Mouse (Mus musculus) G1E-ER4 (cell line): ENCODE results near the gene Defb25. TPM values are rescaled to one million over a fixed set of nuclear protein-coding genes. Genes with fewer than 3 reads are reported as not detected.

Experiments
- GATA1 ChIP-seq: IDR thresholded peaks from one replicate; pipeline ENCODE4 v1.8.0; 2012; ENCODE audit warnings: low read length, inconsistent platforms
- polyA plus RNA-seq: library from polyadenylated mRNA; stranded (reverse); fragments of >175 nt; gene quantifications from 2 replicates; pipeline ENCODE4 v1.2.3, GENCODE M21; 2012

Gene Defb25
- polyA plus RNA-seq, 1 experiment = not detected

GRCm38 (mm10) chr2:152636246-152637005 lies 13.6 kb upstream of the Defb25 start:
- TF ChIP-seq GATA1 = no peak

DNA sequence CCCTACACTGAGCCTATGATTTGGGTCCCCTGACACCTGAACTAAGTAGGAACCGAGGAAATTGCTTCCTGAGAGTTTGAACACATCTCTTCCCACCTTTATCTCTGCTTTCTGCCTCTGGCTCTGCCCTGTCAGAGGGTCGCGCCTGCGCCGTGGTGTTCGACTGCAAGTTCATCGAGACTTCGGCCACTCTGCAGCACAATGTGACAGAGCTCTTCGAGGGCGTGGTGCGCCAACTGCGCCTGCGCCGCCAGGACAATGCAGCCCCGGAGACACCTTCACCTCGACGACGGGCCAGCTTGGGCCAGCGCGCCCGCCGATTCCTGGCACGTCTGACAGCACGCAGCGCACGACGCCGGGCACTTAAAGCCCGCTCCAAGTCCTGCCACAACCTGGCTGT lies 11.5 kb upstream of the Defb25 start:
- TF ChIP-seq GATA1 = no peak

DNA sequence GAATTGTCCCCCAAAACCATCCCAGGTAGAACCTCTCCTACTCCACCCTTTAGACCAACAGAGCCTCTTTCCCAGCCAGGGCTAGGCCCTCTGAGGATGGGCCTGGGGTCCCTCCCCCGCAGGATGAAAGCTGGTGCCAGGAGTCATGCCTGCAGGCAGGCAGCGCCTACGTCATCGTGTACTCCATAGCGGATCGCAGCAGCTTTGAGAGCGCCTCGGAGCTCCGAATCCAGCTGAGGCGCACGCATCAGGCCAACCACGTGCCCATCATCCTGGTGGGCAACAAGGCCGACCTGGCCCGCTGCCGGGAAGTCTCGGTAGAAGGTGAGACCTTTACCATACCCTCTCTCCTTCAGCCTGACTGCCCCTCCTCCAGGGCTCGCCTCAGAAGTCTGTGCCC lies 10.5 kb upstream of the Defb25 start:
- no peak for TF ChIP-seq GATA1

- no peak for TF ChIP-seq GATA1
Observed at GRCm38 (mm10) chr2:152629904-152630303, 7.1 kb upstream of the Defb25 start.

GRCm38 (mm10) chr2:152629239-152629638 lies 6.4 kb upstream of the Defb25 start:
- TF ChIP-seq GATA1 = no peak

- no peak for TF ChIP-seq GATA1
Observed at GRCm38 (mm10) chr2:152628066-152628465, 5.2 kb upstream of the Defb25 start.

- no peak for TF ChIP-seq GATA1
Observed at GRCm38 (mm10) chr2:152626774-152627591, 4.1 kb upstream of the Defb25 start, which contains the start of gene Rem1. TSS of gene Rem1 (plus strand) at chr2:152626951.

DNA sequence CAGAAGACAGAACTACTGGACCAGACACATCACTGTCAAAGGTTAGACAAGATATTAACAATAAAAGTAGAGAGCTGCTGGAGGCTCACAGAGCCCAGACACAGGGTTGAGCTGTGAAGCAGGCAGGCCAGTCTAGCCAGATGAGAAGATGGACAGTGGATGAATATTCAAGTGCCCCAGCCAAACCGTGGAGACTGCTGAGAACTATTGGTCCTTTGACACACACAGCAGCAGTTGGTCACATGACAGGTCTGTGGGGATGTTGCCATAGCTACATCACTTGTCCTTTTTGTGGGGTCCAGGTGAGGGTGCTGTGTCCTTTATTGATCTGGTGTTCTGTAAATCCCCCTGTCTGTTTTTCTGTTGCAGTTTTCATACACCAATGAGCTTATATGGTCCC lies 2.4 kb upstream of the Defb25 start:
- TF ChIP-seq GATA1 = no peak

DNA sequence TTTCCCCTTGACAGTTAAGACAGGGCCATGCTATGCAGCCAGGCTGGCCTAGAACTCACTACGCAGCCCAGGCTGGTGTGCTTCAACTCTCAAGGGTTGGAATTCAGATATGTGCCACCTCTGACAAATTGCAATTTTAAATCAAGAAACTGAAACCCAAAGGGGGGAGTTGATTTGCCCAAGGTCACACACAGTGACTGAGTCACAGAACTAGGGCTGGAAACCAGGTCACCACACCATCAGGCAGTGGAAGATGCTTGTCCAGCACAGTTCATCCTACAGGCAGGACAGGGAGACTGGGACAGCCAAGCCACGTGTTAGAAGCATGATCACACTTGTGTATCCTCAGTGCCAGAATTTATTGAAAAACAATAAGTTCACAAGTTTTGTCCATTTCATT lies 1.7 kb upstream of the Defb25 start:
- no peak for TF ChIP-seq GATA1

- TF ChIP-seq GATA1 = no peak
Observed at GRCm38 (mm10) chr2:152622151-152622550, 702 bp downstream of the Defb25 start.

DNA sequence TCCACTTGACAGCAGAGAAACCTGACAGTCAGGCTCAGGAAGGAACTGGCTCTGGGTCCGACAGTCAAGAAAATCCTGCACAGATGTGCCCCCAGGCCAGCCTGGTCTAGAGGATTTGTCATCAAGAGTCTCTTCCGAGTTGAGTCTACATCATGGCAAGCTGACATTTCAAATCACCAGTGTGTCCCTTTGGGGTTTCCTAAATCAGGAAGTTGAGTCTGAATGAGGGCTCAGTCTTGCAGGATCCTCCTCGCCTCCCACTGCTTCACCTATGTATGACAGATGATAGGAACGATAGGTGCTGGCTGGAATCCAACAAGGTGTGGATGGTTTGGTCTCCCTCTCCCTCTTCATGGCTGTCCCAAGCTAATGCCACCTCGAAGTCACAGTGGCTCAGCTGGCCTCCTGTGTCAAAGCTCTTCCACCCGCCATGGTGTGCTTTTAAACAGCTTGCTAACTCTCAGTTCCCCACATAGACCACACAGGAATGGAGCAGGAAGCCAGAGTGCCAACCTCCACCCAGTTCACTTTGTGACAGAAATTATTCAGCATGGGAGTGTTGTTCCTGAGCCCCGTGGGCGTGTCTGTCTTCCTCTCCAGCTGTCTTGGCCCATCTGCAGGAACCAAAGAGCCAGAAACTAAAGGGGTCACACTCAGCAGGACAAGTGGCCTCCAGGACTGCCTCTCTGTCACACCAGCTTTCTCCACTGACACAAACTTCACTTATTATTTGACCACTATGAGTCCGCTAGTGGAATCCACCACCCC lies 2.3 kb downstream of the Defb25 start:
- TF ChIP-seq GATA1 = no peak

DNA sequence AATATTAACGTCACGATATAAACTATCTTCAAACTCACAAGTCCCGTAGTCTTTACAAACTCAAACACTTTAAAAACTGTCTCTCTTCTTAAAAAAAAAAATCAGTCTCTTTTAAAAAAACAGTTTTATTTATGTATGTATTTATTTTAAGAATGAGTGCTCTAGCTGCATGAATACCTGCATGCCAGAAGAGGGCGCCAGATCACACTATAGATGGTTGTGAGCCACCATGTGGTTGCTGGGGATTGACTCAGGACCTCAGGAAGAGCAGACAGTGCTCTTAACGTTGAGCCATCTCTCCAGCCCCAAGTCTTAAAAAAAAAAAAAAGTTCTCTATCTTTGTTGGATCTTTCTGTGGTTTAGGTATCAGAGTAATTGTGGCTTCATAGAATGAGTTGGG lies 5.5 kb downstream of the Defb25 start:
- no peak for TF ChIP-seq GATA1

GRCm38 (mm10) chr2:152616470-152616869 lies 6.4 kb downstream of the Defb25 start:
- TF ChIP-seq GATA1 = no peak

DNA sequence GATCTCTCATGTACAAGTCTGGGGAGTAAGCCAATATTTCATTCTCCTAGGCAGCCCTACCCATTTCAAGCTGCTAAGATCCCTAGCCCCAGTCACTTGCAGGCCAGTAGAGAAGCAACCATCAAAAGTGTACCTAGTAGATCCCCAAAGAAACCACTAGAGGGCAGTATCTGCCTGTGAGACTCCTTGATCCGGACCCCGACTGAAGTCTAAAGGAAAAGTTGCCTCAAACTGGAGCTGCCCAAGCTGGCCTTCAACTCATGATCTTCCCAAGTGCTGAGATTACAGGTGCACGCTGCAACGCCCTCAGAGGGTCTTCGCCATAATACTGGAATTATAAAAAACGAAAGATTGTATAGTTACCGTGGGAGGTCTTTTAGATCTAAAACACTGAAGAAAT lies 7.3 kb downstream of the Defb25 start:
- no peak for TF ChIP-seq GATA1

DNA sequence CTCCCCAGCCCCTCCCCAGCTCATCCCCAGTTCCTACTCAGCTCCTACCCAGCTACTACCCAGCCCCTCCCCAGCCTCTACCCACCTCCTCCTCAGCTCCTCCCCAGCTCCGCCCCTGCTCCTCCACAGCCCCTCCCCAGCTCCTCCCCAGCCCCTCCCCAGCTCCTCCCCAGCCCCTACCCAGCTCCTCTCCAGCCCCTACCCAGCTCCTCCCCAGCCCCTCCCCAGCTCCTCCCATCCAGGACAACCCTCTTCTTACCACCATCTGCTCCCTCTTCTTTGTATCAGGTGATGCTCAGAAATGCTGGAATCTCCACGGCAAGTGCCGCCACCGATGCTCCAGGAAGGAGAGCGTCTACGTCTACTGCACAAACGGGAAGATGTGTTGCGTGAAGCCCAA lies 10.7 kb downstream of the Defb25 start:
- TF ChIP-seq GATA1 = no peak

DNA sequence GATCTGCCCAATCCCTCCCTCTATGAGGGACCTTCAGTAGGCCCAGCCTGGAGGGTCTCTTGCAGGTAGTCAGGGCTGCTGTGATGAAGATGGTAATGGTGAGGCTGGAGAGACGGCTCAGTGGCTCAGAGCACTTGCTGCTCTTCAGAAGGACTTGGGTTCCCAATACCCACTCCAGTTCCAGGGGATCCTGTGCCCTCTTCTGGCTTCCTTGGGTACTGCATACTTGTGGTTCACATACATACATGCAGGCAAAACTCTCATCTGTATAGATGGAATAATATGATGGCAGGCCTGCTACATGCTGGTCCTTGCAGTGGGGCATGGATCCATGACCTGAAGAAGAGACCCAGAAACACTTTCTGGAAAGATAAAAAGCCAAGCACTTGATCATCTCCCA lies 14.1 kb downstream of the Defb25 start:
- TF ChIP-seq GATA1 = no peak
